Mouse (Mus musculus) intestine, embryonic 15.5 days (tissue): ENCODE data around the gene Rbm20. TPM values are rescaled to one million over a fixed set of nuclear protein-coding genes. Genes with fewer than 3 reads are reported as not detected.

Experiments used
- ATAC-seq: fragments of 200-750 bp; cut with Nextera tagmentation; 2 replicates; pipeline ENCODE4 v1.8.0; 2017; ENCODE audit warnings: moderate TSS enrichment, moderate library complexity
- H3K27ac ChIP-seq: fragments of 300-500 bp; sonication (generic); 2 replicates; pipeline ENCODE4 v1.5.1; 2015; ENCODE audit warnings: mild to moderate bottlenecking, inconsistent platforms
- H3K27me3 ChIP-seq: fragments of 300-500 bp; sonication (generic); replicated peaks from 2 replicates; pipeline ENCODE4 v1.6.1; 2015; ENCODE audit warnings: inconsistent platforms
- H3K36me3 ChIP-seq: fragments of 300-500 bp; sonication (generic); 2 replicates; pipeline ENCODE4 v1.6.1; 2015; ENCODE audit warnings: inconsistent platforms
- H3K4me1 ChIP-seq: fragments of 300-500 bp; sonication (generic); replicated peaks from 2 replicates; pipeline ENCODE4 v1.6.1; 2015; ENCODE audit warnings: inconsistent platforms
- H3K4me2 ChIP-seq: fragments of 300-500 bp; sonication (generic); replicated peaks from 2 replicates; pipeline ENCODE4 v1.6.1; 2015; ENCODE audit warnings: mild to moderate bottlenecking, inconsistent platforms
- H3K4me3 ChIP-seq: fragments of 300-500 bp; sonication (generic); replicated peaks from 2 replicates; pipeline ENCODE4 v1.5.1; 2015; ENCODE audit warnings: inconsistent platforms
- H3K9ac ChIP-seq: fragments of 300-500 bp; sonication (generic); 2 replicates; pipeline ENCODE4 v1.6.1; 2015; ENCODE audit warnings: inconsistent platforms
- H3K9me3 ChIP-seq: fragments of 300-500 bp; sonication (generic); 2 replicates; pipeline ENCODE4 v1.6.1; 2016; ENCODE audit warnings: inconsistent platforms
- WGBS: fragments of 180-500 bp; shearing (Covaris S2); methylation state at CpG from one replicate; pipeline ENCODE4 v1.1.7; 2015; 5-methylcytosine and 5-hydroxymethylcytosine counted together
- polyA plus RNA-seq: library from polyadenylated mRNA; unstranded; fragments of >200 nt; fragmentation: Nextera tagmentation; extraction: Ambion mirVana; gene quantifications from 2 replicates; pipeline ENCODE4 v1.2.1, GENCODE M21; 2015

Rbm20 gene
- polyA plus RNA-seq, 1 experiment from 2014 or later: 0.77 TPM

DNA sequence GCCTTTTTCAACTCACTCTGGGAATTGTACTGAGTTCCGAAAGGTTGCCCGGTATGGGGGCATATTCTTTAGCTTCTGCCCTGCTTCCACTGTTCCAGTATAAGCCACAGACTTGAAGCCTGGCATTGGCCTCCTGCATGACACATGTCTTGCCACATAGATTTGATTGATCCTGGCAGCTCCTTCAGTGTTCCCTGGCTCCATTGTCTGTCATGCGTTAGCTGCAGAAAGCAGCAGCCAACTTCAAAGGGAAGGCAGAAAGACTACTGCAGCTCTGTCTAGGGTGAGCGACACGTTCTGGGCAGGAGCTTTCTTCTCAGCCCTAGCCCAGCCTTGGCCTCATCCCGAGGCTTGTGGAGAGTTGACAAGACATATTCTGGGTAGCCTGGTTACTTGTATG is 162.7 kb downstream of the Rbm20 start:
- no peaks in the 10 kb centered on the region for H3K9me3 ChIP-seq
- H3K4me2 ChIP-seq: no peak overlapping the region
- no peak overlapping the region for H3K9ac ChIP-seq
- WGBS: 74% methylated on average over 6 of the region's 6 CpGs
- H3K36me3 ChIP-seq: no peaks in the 10 kb centered on the region
- H3K4me1 ChIP-seq: peaks cover 3% of the 10 kb centered on the region; the same call in 1 of the 2 replicates
- no peak overlapping the region for H3K27ac ChIP-seq
- ATAC-seq: no peak
- H3K27me3 ChIP-seq: no peaks in the 10 kb centered on the region
- no peak overlapping the region for H3K4me3 ChIP-seq

DNA sequence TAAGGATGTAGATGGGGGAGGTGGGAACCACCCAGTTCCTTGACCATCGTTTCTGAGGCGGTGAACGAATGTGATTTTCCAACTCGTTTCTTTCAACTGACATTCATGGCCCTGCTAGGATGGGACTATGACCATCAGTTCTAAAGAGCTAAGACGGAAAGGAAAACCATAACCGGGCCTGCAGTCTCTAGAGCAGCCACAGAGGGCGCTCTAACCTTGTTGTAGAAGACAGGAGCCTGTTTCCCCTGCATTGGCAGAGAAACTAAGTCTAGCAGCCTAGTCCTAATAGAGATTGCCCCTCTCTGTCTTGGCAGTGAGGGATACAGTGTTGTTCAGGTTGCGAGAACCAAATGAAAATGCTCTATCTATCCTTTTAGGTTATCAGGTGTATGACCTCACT is 164.8 kb downstream of the Rbm20 start:
- ATAC-seq: no peak
- Histone ChIP-seq H3K36me3 (no peaks in the 10 kb centered on the region), H3K4me2 (no peak overlapping the region), H3K27ac (no peak overlapping the region), H3K4me3 (no peak overlapping the region), H3K9me3 (no peaks in the 10 kb centered on the region), H3K4me1 (no peaks in the 10 kb centered on the region), H3K27me3 (no peaks in the 10 kb centered on the region), H3K9ac (no peak overlapping the region)
- WGBS: 74% methylated on average over 8 of the region's 8 CpGs

GRCm38 (mm10) chr19:53843972-53844371 is 166.9 kb downstream of the Rbm20 start:
- Histone ChIP-seq H3K27me3 (no peaks in the 10 kb centered on the region), H3K9ac (no peak overlapping the region), H3K9me3 (no peaks in the 10 kb centered on the region), H3K4me3 (no peak overlapping the region), H3K36me3 (no peaks in the 10 kb centered on the region), H3K4me2 (no peak overlapping the region), H3K27ac (no peak overlapping the region), H3K4me1 (peaks cover 8% of the 10 kb centered on the region; the same call in 1 of the 2 replicates)
- ATAC-seq: no peak
- 86% methylated on average over 8 of the region's 8 CpGs for WGBS

DNA sequence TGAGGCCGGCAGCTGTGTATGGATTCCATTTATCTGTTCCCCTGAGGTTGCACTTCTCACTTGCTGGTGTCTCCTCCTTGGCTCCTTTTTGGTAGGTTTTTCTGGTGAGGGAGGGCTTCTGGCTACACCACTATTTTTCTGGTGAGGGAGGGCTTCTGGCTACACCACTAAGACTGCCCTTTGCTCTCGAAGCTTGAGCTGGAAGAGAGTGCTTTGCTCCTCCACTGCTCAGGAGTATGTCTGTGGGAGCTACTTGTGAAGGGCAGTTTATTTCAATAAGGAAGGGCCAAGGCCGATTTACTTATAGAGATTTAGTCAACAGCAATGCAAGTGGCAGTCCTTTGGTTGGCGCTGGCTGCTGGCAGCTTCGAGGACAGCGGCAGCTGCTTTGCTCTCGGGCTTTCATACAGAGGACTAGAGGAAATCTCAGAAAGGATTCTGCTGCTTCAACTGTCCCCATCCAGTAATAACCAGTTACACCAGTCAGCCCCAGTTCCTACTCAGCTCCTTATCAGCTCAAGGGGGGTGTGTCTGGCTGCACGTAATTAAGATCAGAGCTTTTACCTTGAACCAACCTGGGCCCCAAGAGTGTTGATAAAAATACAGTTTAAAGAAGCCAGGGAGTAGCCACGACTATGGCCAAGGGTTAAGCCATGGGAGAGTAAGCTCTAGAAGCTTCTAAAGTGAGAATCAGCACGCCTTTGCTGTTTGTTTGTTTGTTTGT is 171.3 kb downstream of the Rbm20 start:
- no peaks in the 10 kb centered on the region for H3K27me3 ChIP-seq
- ATAC-seq: peak; percentile 91
- no peak overlapping the region for H3K4me3 ChIP-seq
- no peaks in the 10 kb centered on the region for H3K36me3 ChIP-seq
- 67% methylated on average over 10 of the region's 10 CpGs for WGBS
- H3K4me1 ChIP-seq: peaks cover 29% of the 10 kb centered on the region
- 0 out of 2 replicates have a peak overlapping the region, but pooled peaks have one; percentile 2 for H3K9ac ChIP-seq
- H3K9me3 ChIP-seq: no peaks in the 10 kb centered on the region
- H3K27ac ChIP-seq: peak overlapping the region; percentile 84
- H3K4me2 ChIP-seq: no peak overlapping the region

DNA sequence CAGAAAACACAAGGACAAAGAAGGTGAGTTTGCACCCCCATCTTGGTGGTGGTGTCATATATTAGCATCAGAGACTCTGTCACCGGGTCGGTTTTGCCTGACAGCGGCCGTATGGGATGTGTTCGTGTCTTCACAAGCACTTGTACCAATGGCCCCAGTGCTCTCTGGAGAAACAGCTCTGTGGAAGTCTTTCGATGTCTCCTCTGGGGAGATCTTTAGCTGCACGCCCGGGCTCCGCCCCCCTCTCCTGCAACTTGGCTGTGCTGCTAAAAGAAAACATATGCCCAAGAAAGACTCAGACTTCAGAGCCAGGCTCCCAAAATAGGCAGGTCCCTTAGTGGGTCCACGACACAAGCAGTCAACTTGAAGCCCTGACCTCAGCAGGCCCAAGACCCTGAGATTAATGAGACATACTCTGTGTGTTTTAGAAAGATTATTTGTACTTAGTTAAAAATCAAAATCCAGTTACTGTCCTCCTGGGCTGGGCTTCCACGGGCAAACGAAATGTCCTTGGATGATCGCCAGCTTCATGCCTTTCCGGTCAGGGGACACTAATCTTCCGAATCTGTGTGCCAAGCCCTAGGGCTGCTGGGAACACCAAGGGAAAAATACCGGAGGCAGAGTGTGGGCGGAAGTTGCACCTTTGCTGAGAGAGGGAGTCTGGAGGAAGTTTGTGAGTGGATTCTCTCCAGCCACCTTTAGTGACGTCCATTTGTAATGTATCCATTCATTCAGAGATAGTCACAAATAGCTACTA is 173.2 kb downstream of the Rbm20 start:
- Histone ChIP-seq H3K9me3 (no peaks in the 10 kb centered on the region), H3K36me3 (no peaks in the 10 kb centered on the region), H3K27me3 (no peaks in the 10 kb centered on the region), H3K9ac (no peak overlapping the region), H3K4me3 (no peak overlapping the region), H3K27ac (peak overlapping the region; percentile 29), H3K4me2 (0 out of 2 replicates have a peak overlapping the region, but pooled peaks have one; percentile 1), H3K4me1 (peaks cover 29% of the 10 kb centered on the region)
- no peak for ATAC-seq
- 41% methylated on average over 18 of the region's 18 CpGs for WGBS

- no peak overlapping the region for H3K4me3 ChIP-seq
- WGBS: 80% methylated on average over 13 of the region's 13 CpGs
- no peak overlapping the region for H3K9ac ChIP-seq
- ATAC-seq: no peak
- no peak overlapping the region for H3K27ac ChIP-seq
- no peaks in the 10 kb centered on the region for H3K36me3 ChIP-seq
- H3K4me1 ChIP-seq: peaks cover 29% of the 10 kb centered on the region
- no peak overlapping the region for H3K4me2 ChIP-seq
- no peaks in the 10 kb centered on the region for H3K27me3 ChIP-seq
- H3K9me3 ChIP-seq: no peaks in the 10 kb centered on the region
Observed at GRCm38 (mm10) chr19:53851352-53851751, 174.2 kb downstream of the Rbm20 start.

DNA sequence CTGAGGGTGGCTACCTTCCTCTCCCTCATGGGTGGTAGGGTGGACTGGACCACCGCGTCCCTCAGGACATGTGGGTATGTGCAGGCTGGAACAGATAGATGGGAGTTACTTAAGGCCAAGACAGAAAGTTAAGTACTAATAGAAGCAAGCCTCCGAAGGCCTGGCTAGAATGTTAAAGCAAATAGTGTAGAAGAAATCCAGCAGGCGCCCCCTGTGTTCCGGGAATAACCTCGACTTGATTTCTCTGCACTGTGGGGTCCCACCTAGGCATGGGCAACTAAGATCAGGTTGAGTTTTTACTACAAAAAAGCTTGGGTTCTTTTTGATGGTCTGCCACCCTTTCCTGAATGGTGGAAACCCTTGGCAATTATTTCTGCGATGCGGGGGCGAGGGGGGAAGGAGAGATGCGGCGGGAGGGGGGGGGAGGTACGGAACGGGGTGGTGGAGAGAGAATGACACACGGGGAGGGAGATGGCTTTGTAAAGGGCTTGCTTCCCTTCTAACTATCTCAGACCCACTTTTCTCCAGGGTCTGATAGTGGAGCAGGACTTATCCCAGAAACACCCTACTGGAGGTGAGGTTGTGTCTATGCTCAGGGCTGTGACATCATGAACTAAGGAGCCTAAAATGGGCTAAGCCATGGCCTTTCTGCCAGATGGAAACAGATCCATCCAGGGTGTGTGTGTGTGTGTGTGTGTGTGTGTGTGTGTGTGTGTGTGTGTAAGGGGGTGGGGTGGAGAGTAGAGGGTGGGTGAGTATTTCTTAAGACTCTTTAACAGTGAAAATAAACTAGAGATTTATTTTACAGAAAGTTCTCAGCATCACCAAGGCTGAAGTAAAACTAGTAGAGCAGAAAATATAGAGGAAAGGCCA is 175.0 kb downstream of the Rbm20 start:
- no peak overlapping the region for H3K4me2 ChIP-seq
- H3K9ac ChIP-seq: no peak overlapping the region
- H3K27me3 ChIP-seq: no peaks in the 10 kb centered on the region
- peaks cover 29% of the 10 kb centered on the region for H3K4me1 ChIP-seq
- 90% methylated on average over 14 of the region's 14 CpGs for WGBS
- H3K4me3 ChIP-seq: no peak overlapping the region
- H3K36me3 ChIP-seq: no peaks in the 10 kb centered on the region
- ATAC-seq: no peak
- H3K27ac ChIP-seq: 0 out of 2 replicates have a peak overlapping the region, but pooled peaks have one; percentile 51
- no peaks in the 10 kb centered on the region for H3K9me3 ChIP-seq

- WGBS: 47% methylated on average over 15 of the region's 15 CpGs
- Histone ChIP-seq H3K4me1 (peaks cover 26% of the 10 kb centered on the region), H3K27me3 (no peaks in the 10 kb centered on the region), H3K9me3 (no peaks in the 10 kb centered on the region), H3K4me3 (no peak overlapping the region), H3K4me2 (0 out of 2 replicates have a peak overlapping the region, but pooled peaks have one; percentile 20), H3K27ac (no peak overlapping the region), H3K9ac (no peak overlapping the region), H3K36me3 (no peaks in the 10 kb centered on the region)
- ATAC-seq: peak; percentile 41
Observed at GRCm38 (mm10) chr19:53852699-53853451, 175.8 kb downstream of the Rbm20 start.

- H3K36me3 ChIP-seq: no peaks in the 10 kb centered on the region
Observed at GRCm38 (mm10) chr19:53854978-53855377, 177.9 kb downstream of the Rbm20 start.

DNA sequence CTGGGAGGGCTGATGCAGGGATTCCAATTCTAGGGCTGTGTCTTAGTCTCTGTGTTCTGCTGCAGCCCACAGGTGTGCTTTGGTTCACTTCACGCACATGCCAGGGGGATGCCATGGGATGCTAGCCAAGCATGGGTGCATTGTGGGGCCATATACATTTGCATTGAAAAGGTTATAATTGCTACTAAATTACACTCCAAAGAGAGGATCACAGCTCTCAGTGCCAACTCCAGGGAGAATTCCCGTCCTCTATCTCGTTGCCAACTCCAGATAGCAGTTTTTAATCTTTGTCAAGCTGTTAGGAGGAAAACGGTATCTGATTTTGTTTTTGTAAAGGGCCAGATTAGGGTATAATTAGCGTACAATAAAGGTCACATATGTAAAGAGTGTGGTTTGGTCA is 178.7 kb downstream of the Rbm20 start:
- ATAC-seq: no peak
- 76% methylated on average over 5 of the region's 5 CpGs for WGBS
- Histone ChIP-seq H3K27ac (no peak overlapping the region), H3K9ac (no peak overlapping the region), H3K4me1 (peaks cover 20% of the 10 kb centered on the region), H3K4me3 (no peak overlapping the region), H3K27me3 (no peaks in the 10 kb centered on the region), H3K9me3 (no peaks in the 10 kb centered on the region), H3K4me2 (no peak overlapping the region), H3K36me3 (no peaks in the 10 kb centered on the region)

More at GRCm38 (mm10) chr19:53854978-53855377, 177.9 kb downstream of the Rbm20 start:
- no peak overlapping the region; the same call in 1 of the 2 replicates for H3K4me2 ChIP-seq
- H3K27me3 ChIP-seq: no peaks in the 10 kb centered on the region
- peaks cover 27% of the 10 kb centered on the region for H3K4me1 ChIP-seq
- 43% methylated on average over 4 of the region's 4 CpGs for WGBS
- no peak overlapping the region for H3K4me3 ChIP-seq
- H3K9me3 ChIP-seq: no peaks in the 10 kb centered on the region
- no peak overlapping the region for H3K9ac ChIP-seq
- H3K27ac ChIP-seq: no peak overlapping the region
- no peak for ATAC-seq

DNA sequence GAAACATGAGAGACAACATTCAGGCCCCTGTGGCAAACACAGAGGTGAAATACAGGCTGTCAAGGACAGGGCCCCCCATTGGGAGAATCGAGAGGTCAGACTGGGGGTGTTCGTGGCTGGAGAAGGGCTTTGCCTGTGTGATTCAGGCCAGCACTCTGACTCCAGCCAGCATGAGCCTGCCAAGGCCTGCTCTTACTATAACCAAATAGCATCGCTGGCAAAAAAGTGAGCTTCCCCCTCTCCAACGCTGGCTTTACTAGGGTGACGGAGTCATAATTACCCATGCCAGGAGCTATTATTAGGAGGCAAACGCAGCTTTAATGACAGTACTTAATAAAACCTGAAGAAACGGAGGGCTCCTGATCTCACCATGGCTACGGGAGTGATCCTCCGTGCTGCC is 179.7 kb downstream of the Rbm20 start:
- Histone ChIP-seq H3K4me1 (peaks cover 17% of the 10 kb centered on the region), H3K36me3 (no peaks in the 10 kb centered on the region), H3K27ac (no peak overlapping the region), H3K27me3 (no peaks in the 10 kb centered on the region), H3K9ac (no peak overlapping the region), H3K9me3 (no peaks in the 10 kb centered on the region), H3K4me2 (no peak overlapping the region), H3K4me3 (no peak overlapping the region)
- 84% methylated on average over 9 of the region's 9 CpGs for WGBS
- no peak for ATAC-seq
